Mouse (Mus musculus) liver, postnatal 0 days (tissue): ENCODE data around the gene Sucnr1.

Experiments
- CTCF ChIP-seq: sonication (generic); IDR thresholded peaks from 2 replicates; pipeline ENCODE4 v1.5.1; 2016; ENCODE audit warnings: antibody characterized with exemption, low read depth
- EP300 ChIP-seq: IDR thresholded peaks from 2 replicates; pipeline ENCODE4 v1.6.1; 2016; ENCODE audit warnings: antibody characterized with exemption, low read depth, mild to moderate bottlenecking

GRCm38 (mm10) chr3:60108815-60109214 is 27.1 kb downstream of the Sucnr1 start:
- no peak for TF ChIP-seq CTCF
- TF ChIP-seq EP300, result no peak
